Mouse (Mus musculus): ENCODE data around the gene Acer1. TPM values are rescaled to one million over a fixed set of nuclear protein-coding genes. Genes with fewer than 3 reads are reported as not detected.
A peak's percentile ranks its signal among the peaks of the same experiment; 100 is the strongest.

Gene Acer1
- polyA plus RNA-seq, 1 experiment from 2014 or later = 0.46 TPM

DNA sequence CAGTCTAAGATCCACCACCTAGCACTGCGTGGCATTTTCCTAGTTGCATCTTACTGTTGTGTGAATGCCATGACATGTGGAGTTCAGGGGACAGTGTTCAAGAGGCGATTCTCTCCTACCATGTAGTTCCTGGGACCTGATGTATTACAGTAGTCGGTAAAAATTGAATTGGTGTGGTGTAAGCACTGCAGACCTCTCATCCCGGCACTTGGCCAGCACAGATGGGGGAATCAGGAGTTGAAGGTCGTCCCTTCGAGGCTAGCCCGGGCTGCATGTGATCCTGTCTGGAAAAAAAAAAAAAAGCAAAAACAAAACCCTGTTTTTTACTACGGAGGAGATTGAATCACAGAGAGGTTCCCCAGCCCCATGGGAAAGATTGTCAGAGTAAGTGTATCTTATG is 13.1 kb upstream of the Acer1 start:
- WGBS = 89% methylated on average over 8 of the region's 8 CpGs
- no peak overlapping the region for H3K9ac ChIP-seq (ENCODE audit: low read length)
- no peak for ATAC-seq (ENCODE audit: insufficient read depth, low FRiP score)
- H3K4me1 ChIP-seq (ENCODE audit: control insufficient read depth, insufficient read depth, low read length) = peaks cover 15% of the 10 kb centered on the region
- peaks cover 23% of the 10 kb centered on the region for H3K36me3 ChIP-seq (ENCODE audit: control insufficient read depth, insufficient read depth, low read length)
- H3K4me2 ChIP-seq (ENCODE audit: low read depth, low read length) = no peak overlapping the region
- no peaks in the 10 kb centered on the region for H3K9me3 ChIP-seq (replicated peaks; ENCODE audit: control insufficient read depth, low read length)
- no peak overlapping the region for H3K27ac ChIP-seq (ENCODE audit: low read length)
- H3K4me3 ChIP-seq (replicated peaks; ENCODE audit: low read length) = no peak overlapping the region
- no peaks in the 10 kb centered on the region for H3K27me3 ChIP-seq (ENCODE audit: control insufficient read depth, insufficient read depth, low read length)

- Histone ChIP-seq H3K36me3 (ENCODE audit: control insufficient read depth, insufficient read depth, low read length) (peaks cover 15% of the 10 kb centered on the region; the same call in 1 of the 2 replicates), H3K4me1 (ENCODE audit: control insufficient read depth, insufficient read depth, low read length) (peaks cover 7% of the 10 kb centered on the region), H3K27me3 (ENCODE audit: control insufficient read depth, insufficient read depth, low read length) (no peaks in the 10 kb centered on the region), H3K27ac (ENCODE audit: low read length) (no peak overlapping the region), H3K9ac (ENCODE audit: low read length) (peak overlapping the region; percentile 93), H3K4me2 (ENCODE audit: low read depth, low read length) (peak overlapping the region; percentile 69), H3K9me3 (replicated peaks; ENCODE audit: control insufficient read depth, low read length) (no peaks in the 10 kb centered on the region), H3K4me3 (replicated peaks; ENCODE audit: low read length) (peak overlapping the region; percentile 94)
- no peak for ATAC-seq (ENCODE audit: insufficient read depth, low FRiP score)
- WGBS = 83% methylated on average over 2 of the region's 2 CpGs
Measured at GRCm38 (mm10) chr17:56990966-56991365, 9.0 kb upstream of the Acer1 start.

DNA sequence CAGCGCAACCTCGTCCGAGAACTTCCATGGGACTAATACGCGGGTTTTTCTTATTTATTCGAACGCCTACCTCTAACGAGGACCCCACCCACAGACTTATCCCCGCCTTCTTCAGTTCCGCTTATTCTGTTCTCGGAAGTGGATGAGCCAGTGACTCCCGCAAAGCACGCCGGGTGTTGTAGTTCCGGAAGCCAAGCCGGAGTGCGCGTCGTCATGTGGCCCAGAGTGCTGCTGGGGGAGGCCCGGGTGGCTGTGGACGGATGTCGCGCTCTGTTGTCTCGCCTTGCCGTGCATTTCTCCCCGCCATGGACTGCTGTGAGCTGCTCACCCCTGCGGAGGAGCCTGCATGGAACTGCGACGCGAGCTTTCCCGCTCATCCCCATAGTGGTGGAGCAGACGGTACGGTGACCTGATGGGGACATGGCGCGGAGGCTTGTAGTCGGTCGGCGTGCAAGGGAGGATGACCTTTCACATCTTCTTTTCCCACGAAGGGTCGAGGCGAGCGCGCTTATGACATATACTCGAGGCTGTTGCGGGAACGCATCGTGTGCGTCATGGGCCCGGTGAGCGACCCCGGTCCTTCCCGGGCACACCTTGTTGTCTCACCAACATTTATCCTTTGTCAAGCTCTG is 8.3 kb upstream of the Acer1 start, which contains the start of gene Clpp:
Clpp (plus strand) TSS at position 191 of the 632 bp plus-strand sequence.
- Histone ChIP-seq H3K4me3 (replicated peaks; ENCODE audit: low read length) (peak within 1 kb of the TSS; percentile 94), H3K9me3 (replicated peaks; ENCODE audit: control insufficient read depth, low read length) (no peaks in the 10 kb centered on the region), H3K9ac (ENCODE audit: low read length) (peak within 1 kb of the TSS; percentile 93), H3K27ac (ENCODE audit: low read length) (peak within 1 kb of the TSS; percentile 87), H3K4me1 (ENCODE audit: control insufficient read depth, insufficient read depth, low read length) (peaks cover 7% of the 10 kb centered on the region), H3K27me3 (ENCODE audit: control insufficient read depth, insufficient read depth, low read length) (no peaks in the 10 kb centered on the region), H3K36me3 (ENCODE audit: control insufficient read depth, insufficient read depth, low read length) (peaks cover 12% of the 10 kb centered on the region; the same call in 1 of the 2 replicates), H3K4me2 (ENCODE audit: low read depth, low read length) (peak within 1 kb of the TSS; percentile 69)
- under 1% methylated on average over 52 of the region's 52 CpGs for WGBS
- peak; percentile 97 for ATAC-seq (ENCODE audit: insufficient read depth, low FRiP score)

- Histone ChIP-seq H3K36me3 (ENCODE audit: control insufficient read depth, insufficient read depth, low read length) (peaks cover 12% of the 10 kb centered on the region; the same call in 1 of the 2 replicates), H3K27me3 (ENCODE audit: control insufficient read depth, insufficient read depth, low read length) (no peaks in the 10 kb centered on the region), H3K9ac (ENCODE audit: low read length) (peak overlapping the region; percentile 93), H3K4me3 (replicated peaks; ENCODE audit: low read length) (peak overlapping the region; percentile 94), H3K4me2 (ENCODE audit: low read depth, low read length) (peak overlapping the region; percentile 69), H3K4me1 (ENCODE audit: control insufficient read depth, insufficient read depth, low read length) (peaks cover 7% of the 10 kb centered on the region), H3K27ac (ENCODE audit: low read length) (peak overlapping the region; percentile 87), H3K9me3 (replicated peaks; ENCODE audit: control insufficient read depth, low read length) (no peaks in the 10 kb centered on the region)
- 2% methylated on average over 25 of the region's 25 CpGs for WGBS
- ATAC-seq (ENCODE audit: insufficient read depth, low FRiP score) = peak; percentile 92
Measured at GRCm38 (mm10) chr17:56989467-56990114, 7.7 kb upstream of the Acer1 start.

DNA sequence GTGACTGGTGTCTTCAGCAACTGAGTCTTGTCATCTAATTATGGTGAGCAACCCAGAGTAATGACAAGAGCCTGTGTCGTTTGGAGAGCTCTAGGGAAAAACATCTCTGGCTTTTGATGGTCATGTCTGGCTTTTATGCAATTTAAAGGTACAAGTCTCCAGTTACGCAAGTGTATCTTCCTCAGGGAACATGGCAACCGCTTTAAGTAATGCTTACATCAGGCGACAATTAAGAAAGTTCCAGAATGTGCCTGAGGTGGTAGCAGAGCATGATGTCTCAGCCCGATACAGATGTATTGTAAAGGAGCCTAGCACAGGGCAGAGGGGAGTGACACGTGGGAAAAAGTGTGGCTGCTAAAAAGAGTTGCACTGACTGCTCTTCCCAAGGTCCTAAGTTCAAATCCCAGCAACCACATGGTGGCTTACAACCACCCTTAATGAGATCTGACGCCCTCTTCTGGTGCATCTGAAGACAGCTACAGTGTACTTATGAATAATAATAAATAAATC is 7.0 kb upstream of the Acer1 start:
- Histone ChIP-seq H3K4me2 (ENCODE audit: low read depth, low read length) (peak overlapping the region; percentile 69), H3K4me3 (replicated peaks; ENCODE audit: low read length) (peak overlapping the region; percentile 94), H3K36me3 (ENCODE audit: control insufficient read depth, insufficient read depth, low read length) (0 out of 2 replicates have a peak, but pooled peaks cover 7% of the 10 kb centered on the region), H3K4me1 (ENCODE audit: control insufficient read depth, insufficient read depth, low read length) (peaks cover 7% of the 10 kb centered on the region), H3K9me3 (replicated peaks; ENCODE audit: control insufficient read depth, low read length) (no peaks in the 10 kb centered on the region), H3K27me3 (ENCODE audit: control insufficient read depth, insufficient read depth, low read length) (no peaks in the 10 kb centered on the region), H3K9ac (ENCODE audit: low read length) (peak overlapping the region; percentile 93; the same call in 1 of the 2 replicates), H3K27ac (ENCODE audit: low read length) (no peak overlapping the region)
- 71% methylated on average over 7 of the region's 7 CpGs for WGBS
- ATAC-seq (ENCODE audit: insufficient read depth, low FRiP score) = no peak

GRCm38 (mm10) chr17:56988441-56988840 is 6.5 kb upstream of the Acer1 start:
- 0 out of 2 replicates have a peak, but pooled peaks cover 2% of the 10 kb centered on the region for H3K36me3 ChIP-seq (ENCODE audit: control insufficient read depth, insufficient read depth, low read length)
- no peaks in the 10 kb centered on the region for H3K27me3 ChIP-seq (ENCODE audit: control insufficient read depth, insufficient read depth, low read length)
- H3K4me1 ChIP-seq (ENCODE audit: control insufficient read depth, insufficient read depth, low read length) = peaks cover 7% of the 10 kb centered on the region
- H3K4me3 ChIP-seq (replicated peaks; ENCODE audit: low read length) = no peak overlapping the region
- no peaks in the 10 kb centered on the region for H3K9me3 ChIP-seq (replicated peaks; ENCODE audit: control insufficient read depth, low read length)
- WGBS = 78% methylated on average over 7 of the region's 7 CpGs
- H3K4me2 ChIP-seq (ENCODE audit: low read depth, low read length) = no peak overlapping the region
- H3K27ac ChIP-seq (ENCODE audit: low read length) = no peak overlapping the region
- ATAC-seq (ENCODE audit: insufficient read depth, low FRiP score) = no peak
- H3K9ac ChIP-seq (ENCODE audit: low read length) = no peak overlapping the region

DNA sequence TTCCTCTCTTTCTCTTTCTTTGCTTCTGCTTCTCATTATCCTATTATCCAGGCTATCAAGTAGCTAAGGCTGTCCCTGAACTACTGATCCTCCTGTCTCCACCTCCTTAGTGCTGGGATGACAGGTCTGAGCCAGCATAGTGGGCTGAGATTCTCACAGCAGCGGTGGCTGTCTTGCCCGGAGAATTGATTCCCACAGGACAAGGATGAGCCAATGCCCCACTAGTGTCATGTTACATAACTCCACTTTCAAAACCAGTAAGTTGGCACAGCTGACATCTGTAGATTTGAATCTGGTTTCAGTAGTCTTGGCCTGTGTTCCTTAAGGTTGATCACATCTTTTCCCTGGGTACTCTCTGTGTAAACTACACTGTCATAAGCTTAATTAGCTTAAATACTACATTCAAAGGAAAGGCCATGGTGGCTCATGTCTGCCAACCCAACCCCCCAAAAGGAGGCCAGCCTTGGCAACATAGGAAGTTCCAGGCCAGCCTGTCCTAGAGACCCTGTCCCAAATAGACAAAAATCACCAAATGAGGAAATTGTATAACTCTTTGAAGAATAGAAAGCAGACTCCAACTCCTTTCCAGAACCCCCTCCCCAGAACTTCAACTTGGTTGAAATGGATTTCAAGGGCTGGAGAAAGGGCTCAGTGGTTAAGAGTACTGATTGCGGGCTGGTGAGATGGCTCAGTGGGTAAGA is 4.3 kb upstream of the Acer1 start:
- ATAC-seq (ENCODE audit: insufficient read depth, low FRiP score) = no peak
- no peak overlapping the region for H3K27ac ChIP-seq (ENCODE audit: low read length)
- 76% methylated on average over 3 of the region's 3 CpGs for WGBS

GRCm38 (mm10) chr17:56985656-56986055 is 3.7 kb upstream of the Acer1 start:
- Histone ChIP-seq H3K36me3 (ENCODE audit: control insufficient read depth, insufficient read depth, low read length) (no peaks in the 10 kb centered on the region), H3K27ac (ENCODE audit: low read length) (no peak overlapping the region), H3K27me3 (ENCODE audit: control insufficient read depth, insufficient read depth, low read length) (no peaks in the 10 kb centered on the region), H3K4me1 (ENCODE audit: control insufficient read depth, insufficient read depth, low read length) (peaks cover under 1% of the 10 kb centered on the region; the same call in 1 of the 2 replicates), H3K9ac (ENCODE audit: low read length) (no peak overlapping the region), H3K4me2 (ENCODE audit: low read depth, low read length) (no peak overlapping the region), H3K9me3 (replicated peaks; ENCODE audit: control insufficient read depth, low read length) (no peaks in the 10 kb centered on the region), H3K4me3 (replicated peaks; ENCODE audit: low read length) (no peak overlapping the region)
- 77% methylated on average over 3 of the region's 3 CpGs for WGBS
- no peak for ATAC-seq (ENCODE audit: insufficient read depth, low FRiP score)

More for the DNA sequence above, 4.3 kb upstream of the Acer1 start:
- Histone ChIP-seq H3K36me3 (ENCODE audit: control insufficient read depth, insufficient read depth, low read length) (no peaks in the 10 kb centered on the region), H3K4me3 (replicated peaks; ENCODE audit: low read length) (no peak overlapping the region), H3K4me1 (ENCODE audit: control insufficient read depth, insufficient read depth, low read length) (peaks cover 6% of the 10 kb centered on the region), H3K27me3 (ENCODE audit: control insufficient read depth, insufficient read depth, low read length) (no peaks in the 10 kb centered on the region), H3K9me3 (replicated peaks; ENCODE audit: control insufficient read depth, low read length) (no peaks in the 10 kb centered on the region), H3K9ac (ENCODE audit: low read length) (no peak overlapping the region), H3K4me2 (ENCODE audit: low read depth, low read length) (no peak overlapping the region)

DNA sequence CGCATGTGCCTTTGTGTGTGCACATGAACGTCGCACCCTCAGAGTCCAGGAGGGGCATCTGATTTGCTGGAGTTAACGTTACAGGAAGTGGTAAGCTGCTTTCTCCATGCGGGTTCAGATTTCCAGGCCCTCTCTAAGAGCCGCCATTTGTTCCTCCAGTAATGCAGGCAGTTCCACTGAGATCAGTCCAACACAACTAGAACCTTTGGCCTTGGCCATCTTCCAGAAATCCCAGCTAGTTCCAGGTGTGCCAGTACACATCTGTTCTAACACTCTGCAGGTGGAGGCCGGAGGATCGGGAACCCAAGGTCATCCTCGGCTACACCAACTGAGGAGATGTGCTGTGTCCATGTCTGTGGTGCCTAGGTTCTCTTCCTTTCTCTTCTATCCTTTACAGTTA is 3.0 kb upstream of the Acer1 start:
- no peak overlapping the region for H3K27ac ChIP-seq (ENCODE audit: low read length)
- H3K9ac ChIP-seq (ENCODE audit: low read length) = no peak overlapping the region
- no peaks in the 10 kb centered on the region for H3K9me3 ChIP-seq (replicated peaks; ENCODE audit: control insufficient read depth, low read length)
- no peak for ATAC-seq (ENCODE audit: insufficient read depth, low FRiP score)
- no peak overlapping the region for H3K4me3 ChIP-seq (replicated peaks; ENCODE audit: low read length)
- H3K27me3 ChIP-seq (ENCODE audit: control insufficient read depth, insufficient read depth, low read length) = no peaks in the 10 kb centered on the region
- no peak overlapping the region for H3K4me2 ChIP-seq (ENCODE audit: low read depth, low read length)
- 77% methylated on average over 9 of the region's 9 CpGs for WGBS
- H3K36me3 ChIP-seq (ENCODE audit: control insufficient read depth, insufficient read depth, low read length) = no peaks in the 10 kb centered on the region
- no peaks in the 10 kb centered on the region for H3K4me1 ChIP-seq (ENCODE audit: control insufficient read depth, insufficient read depth, low read length)
